Mouse (Mus musculus) thymus, adult 2 months (tissue): Measurements from ENCODE around the gene Cdh8. TPM values are rescaled to one million over a fixed set of nuclear protein-coding genes. Genes with fewer than 3 reads are reported as not detected.

Experiments
- DNase-seq: peaks from one replicate; pipeline ENCODE4 v3.0.0; 2021
- H3K27ac ChIP-seq: fragments of 200-500 bp; 2 replicates; pipeline ENCODE4 v1.5.1; 2012; ENCODE audit warnings: low read length, control low read depth; ENCODE audit not compliant: control insufficient read depth, insufficient read depth
- H3K27me3 ChIP-seq: fragments of 200-500 bp; 2 replicates; pipeline ENCODE4 v1.6.1; 2012; ENCODE audit warnings: mild to moderate bottlenecking, low read length, moderate library complexity, mixed read lengths; ENCODE audit not compliant: control insufficient read depth, insufficient read depth
- H3K36me3 ChIP-seq: fragments of 200-500 bp; 2 replicates; pipeline ENCODE4 v1.6.1; 2012; ENCODE audit warnings: mild to moderate bottlenecking, low read length, moderate library complexity; ENCODE audit not compliant: control insufficient read depth, insufficient read depth
- H3K4me1 ChIP-seq: fragments of 200-500 bp; replicated peaks from 2 replicates; pipeline ENCODE4 v1.6.1; 2012; ENCODE audit warnings: low read length; ENCODE audit not compliant: control insufficient read depth, insufficient read depth
- H3K4me3 ChIP-seq: fragments of 200-500 bp; 2 replicates; pipeline ENCODE4 v1.5.1; 2012; ENCODE audit warnings: mild to moderate bottlenecking, low read length, control low read depth, moderate library complexity; ENCODE audit not compliant: control insufficient read depth, insufficient read depth
- CTCF ChIP-seq: fragments of 200-500 bp; IDR thresholded peaks from 2 replicates; pipeline ENCODE4 v1.5.1; 2012; ENCODE audit warnings: mild to moderate bottlenecking, control low read depth, low read length, moderate library complexity, borderline replicate concordance; ENCODE audit not compliant: control insufficient read depth, poor library complexity, insufficient read depth; ENCODE audit errors: extremely low read depth
- POLR2A ChIP-seq: fragments of 200-500 bp; IDR thresholded peaks from 2 replicates; pipeline ENCODE4 v1.6.1; 2012; ENCODE audit warnings: mild to moderate bottlenecking, low read length, control low read depth, moderate library complexity; ENCODE audit not compliant: control insufficient read depth, poor library complexity, insufficient read depth; ENCODE audit errors: extremely low read depth
- WGBS: fragments of 180-500 bp; shearing (Covaris S2); methylation state at CpG from one replicate; pipeline ENCODE4 v1.1.7; 2018; 5-methylcytosine and 5-hydroxymethylcytosine counted together
- polyA plus RNA-seq: library from polyadenylated mRNA; depleted of rRNA; stranded (reverse); fragments of >200 nt; gene quantifications from 2 replicates; pipeline ENCODE4 v1.2.3, GENCODE M21; 2012; rRNA removed

The Cdh8 gene
- polyA plus RNA-seq, result 0.22 and 0.23 TPM in 2 replicates

DNA sequence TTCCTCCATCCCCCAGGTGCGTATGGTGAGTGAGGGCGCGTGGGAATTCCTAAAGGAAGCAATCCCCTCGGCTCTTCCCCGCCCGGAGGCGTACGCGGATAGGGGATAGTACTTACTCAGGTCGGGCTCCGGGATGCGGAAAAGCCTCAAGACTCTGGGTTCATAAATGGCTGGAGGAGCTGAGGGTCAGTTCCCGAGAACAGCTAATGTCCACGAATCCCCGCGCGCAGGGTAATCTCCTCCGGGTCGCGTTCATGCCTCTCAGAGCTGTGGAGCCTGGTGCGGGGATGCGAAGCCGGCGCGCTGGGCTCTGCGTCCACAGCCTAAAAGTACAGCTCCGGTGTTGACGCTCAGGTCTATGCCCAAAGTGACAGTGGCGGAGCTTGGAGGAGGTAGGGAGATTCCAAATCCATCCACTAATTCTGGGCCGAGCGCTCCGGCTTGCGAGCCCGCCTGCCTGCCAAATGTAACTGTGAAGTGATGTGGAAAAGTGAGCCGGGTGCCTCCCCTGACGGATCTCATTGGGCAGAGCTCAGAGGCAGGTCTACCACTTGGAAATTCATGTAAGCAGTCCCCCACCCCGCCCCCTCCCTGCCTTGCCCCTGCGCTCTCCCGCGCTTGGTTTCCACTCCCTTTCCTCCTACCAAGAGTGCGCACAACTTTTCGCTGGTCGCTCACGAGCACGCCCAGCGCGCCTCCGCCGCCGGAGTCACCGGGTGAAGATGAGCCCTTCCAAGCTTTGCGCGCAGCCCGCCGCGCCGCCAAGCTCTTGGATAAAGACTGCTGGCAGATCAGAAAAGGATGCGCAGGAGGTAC, at the start of gene Cdh8:
TSS of gene Cdh8 (minus strand) at position 506 of the 816 bp plus-strand sequence.
- no peak for TF ChIP-seq CTCF
- TF ChIP-seq POLR2A, result no peak
- Histone ChIP-seq H3K4me3 (no peak within 1 kb of the TSS), H3K27ac (no peak within 1 kb of the TSS), H3K36me3 (no peaks in the 10 kb centered on the region), H3K4me1 (no peaks in the 10 kb centered on the region), H3K27me3 (no peaks in the 10 kb centered on the region)
- WGBS, result 13% methylated on average over 58 of the region's 58 CpGs
- DNase-seq, result no peak

DNA sequence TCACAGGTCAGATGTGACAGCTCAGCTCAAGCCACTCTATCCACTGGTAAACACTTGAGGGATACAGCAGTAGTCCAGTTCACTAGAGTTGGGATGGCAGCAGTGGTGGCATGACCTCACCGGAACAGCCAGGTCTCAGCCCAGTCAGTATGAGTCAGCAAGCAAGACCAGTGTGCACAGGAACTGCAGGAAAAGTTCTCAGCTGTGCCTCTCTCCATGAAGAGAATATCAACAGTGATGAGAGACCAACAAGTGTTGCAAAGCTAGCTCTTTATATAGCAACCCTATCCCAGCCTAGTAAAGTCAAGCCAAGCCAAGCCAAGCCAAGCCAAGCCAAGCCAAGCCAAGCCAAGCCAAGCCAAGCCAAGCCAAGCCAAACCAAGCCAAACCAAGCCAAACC, 30.2 kb upstream of the Cdh8 start:
- H3K27me3 ChIP-seq, result no peaks in the 10 kb centered on the region
- no peaks in the 10 kb centered on the region for H3K4me1 ChIP-seq
- WGBS, result 84% methylated on average over 1 of the region's 1 CpGs
- H3K27ac ChIP-seq, result no peak overlapping the region
- no peak overlapping the region for H3K4me3 ChIP-seq
- DNase-seq, result no peak
- TF ChIP-seq CTCF (no peak), POLR2A (no peak)
- H3K36me3 ChIP-seq, result no peaks in the 10 kb centered on the region

DNA sequence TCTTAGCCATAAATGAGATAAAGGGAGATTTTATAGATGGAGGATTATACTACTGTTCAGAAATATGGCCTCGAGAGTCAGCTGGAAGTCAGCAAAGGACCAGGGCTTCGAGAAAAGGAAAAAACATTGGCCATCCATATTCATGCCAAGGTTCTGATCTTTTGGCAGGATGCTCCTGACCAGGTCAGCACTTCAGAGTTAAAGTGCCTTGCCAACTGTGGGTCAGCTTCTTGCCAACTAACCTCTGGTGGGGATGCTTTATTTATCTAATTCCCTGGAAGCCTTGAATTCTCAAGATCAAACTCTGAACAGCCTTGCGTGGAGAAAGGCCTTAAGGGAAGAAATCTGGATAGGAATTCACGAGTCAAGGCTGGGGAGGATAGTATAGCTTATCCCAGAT, 9.6 kb upstream of the Cdh8 start:
- Histone ChIP-seq H3K36me3 (no peaks in the 10 kb centered on the region), H3K4me3 (no peak overlapping the region), H3K4me1 (no peaks in the 10 kb centered on the region), H3K27me3 (no peaks in the 10 kb centered on the region), H3K27ac (no peak overlapping the region)
- TF ChIP-seq CTCF (no peak), POLR2A (no peak)
- DNase-seq, result no peak
- 79% methylated on average over 4 of the region's 4 CpGs for WGBS

DNA sequence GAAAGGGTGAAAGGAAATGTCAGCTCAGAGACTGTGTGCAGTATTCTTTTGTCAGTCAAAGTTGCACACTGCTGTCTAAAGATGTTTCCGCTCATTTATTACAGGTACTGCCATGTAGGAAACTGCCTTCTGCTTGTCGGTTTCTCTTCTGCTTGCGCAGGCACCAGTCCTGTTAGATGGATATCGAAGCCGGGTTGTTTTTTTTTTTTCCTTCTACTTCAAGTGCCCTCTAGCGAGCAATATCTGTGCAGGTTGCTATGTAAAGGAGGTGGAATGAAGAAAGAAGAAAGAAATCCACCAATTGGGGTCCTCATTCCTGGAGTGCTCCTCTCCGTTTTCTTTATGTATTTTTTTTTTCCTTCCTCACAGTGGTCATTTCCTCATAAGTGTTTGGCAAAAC, 5.2 kb upstream of the Cdh8 start:
- DNase-seq, result no peak
- Histone ChIP-seq H3K4me3 (no peak overlapping the region), H3K27ac (no peak overlapping the region), H3K27me3 (no peaks in the 10 kb centered on the region), H3K36me3 (no peaks in the 10 kb centered on the region), H3K4me1 (no peaks in the 10 kb centered on the region)
- TF ChIP-seq CTCF (no peak), POLR2A (no peak)
- 36% methylated on average over 7 of the region's 7 CpGs for WGBS

DNA sequence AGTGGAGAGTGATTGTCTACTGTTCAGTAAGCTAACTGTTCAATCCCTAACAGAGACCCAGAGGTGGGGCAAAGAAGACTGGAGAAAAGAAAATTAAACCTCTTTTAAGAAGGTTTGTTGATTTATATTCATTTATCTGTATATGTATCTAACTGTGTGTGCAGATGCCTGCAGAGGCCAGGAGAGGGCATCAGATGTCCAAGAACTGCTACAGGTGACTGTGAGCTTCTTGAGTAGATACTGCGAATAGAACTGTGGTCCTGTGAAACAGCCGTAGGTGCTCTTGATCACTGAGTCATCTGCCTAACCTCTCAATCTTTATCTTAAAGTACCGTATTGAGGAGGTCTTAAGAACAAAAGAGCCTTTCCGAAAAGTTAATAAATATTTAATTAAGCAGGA, 3.5 kb upstream of the Cdh8 start:
- TF ChIP-seq POLR2A, result no peak
- TF ChIP-seq CTCF, result no peak
- no peak for DNase-seq
- H3K4me1 ChIP-seq, result no peaks in the 10 kb centered on the region
- WGBS, result 90% methylated on average over 4 of the region's 4 CpGs
- no peaks in the 10 kb centered on the region for H3K27me3 ChIP-seq
- no peak overlapping the region for H3K27ac ChIP-seq
- no peak overlapping the region for H3K4me3 ChIP-seq
- H3K36me3 ChIP-seq, result no peaks in the 10 kb centered on the region

DNA sequence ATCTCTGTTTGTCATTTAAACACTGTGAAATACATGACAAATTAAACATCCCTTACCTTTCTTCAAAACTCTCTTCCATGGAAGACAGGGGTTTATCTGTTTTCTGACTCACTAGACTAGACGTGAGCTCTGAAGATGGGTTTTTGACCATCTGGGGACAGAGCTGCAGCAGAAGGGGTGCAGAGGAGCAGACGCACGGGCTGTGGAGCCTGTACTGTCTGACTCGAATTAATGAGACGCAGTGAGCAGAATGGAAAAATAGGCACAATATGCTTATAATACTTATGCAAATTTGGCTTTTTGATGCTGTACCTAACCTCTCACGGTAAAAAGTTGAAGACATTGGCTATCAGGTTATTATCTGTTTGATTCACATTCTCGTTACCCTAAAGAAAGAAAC, 1.2 kb upstream of the Cdh8 start:
- no peaks in the 10 kb centered on the region for H3K36me3 ChIP-seq
- 53% methylated on average over 7 of the region's 7 CpGs for WGBS
- H3K27me3 ChIP-seq, result no peaks in the 10 kb centered on the region
- no peaks in the 10 kb centered on the region for H3K4me1 ChIP-seq
- no peak overlapping the region for H3K27ac ChIP-seq
- H3K4me3 ChIP-seq, result no peak overlapping the region
- TF ChIP-seq POLR2A (no peak), CTCF (no peak)
- DNase-seq, result no peak

DNA sequence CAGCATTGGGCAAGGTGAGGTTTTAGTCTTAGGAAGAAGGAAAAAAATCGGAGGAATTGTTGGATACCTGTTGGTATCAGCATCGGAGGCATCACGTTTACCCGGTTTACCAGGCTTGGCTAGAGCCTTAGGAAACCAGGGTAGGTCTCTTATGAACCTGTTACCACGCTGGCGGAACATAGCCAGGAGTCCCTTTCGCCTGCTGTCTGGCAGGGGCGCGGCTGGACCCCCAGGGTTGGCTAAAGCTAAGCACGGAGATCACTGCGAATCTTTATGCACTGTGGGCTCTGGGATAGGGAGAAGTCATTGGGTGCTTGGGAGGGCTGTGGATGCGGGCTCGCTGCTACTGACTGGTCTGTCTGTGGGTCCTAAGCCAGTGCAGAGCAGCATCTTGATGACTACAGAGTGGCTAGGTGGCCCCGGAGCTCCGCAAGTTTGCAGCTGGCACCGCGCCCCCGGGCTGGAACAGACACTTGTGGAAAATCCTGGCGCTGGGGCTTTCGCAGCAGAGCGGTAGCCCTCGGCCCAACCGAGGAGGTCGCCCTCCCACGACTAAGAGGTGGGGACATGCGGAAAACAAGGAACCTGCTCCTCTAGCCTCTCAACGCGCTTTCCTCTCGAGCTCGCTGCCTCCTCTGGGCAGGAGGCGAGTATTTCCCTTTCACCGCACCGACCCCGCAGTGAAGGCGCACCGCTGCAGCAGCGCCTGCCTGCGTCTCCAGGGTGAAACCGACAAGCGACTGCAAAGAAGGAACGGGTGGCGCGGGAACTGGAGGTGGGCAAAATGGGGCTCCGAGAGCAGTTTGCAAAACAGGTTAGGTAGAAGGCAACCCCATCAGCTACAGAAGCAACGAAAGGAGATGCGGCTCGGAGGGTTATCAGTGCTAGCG, 950 bp downstream of the Cdh8 start:
- no peak for DNase-seq
- TF ChIP-seq CTCF (no peak), POLR2A (no peak)
- H3K27me3 ChIP-seq, result no peaks in the 10 kb centered on the region
- no peaks in the 10 kb centered on the region for H3K36me3 ChIP-seq
- 10% methylated on average over 48 of the region's 48 CpGs for WGBS
- H3K4me1 ChIP-seq, result no peaks in the 10 kb centered on the region
- H3K27ac ChIP-seq, result no peak overlapping the region
- no peak overlapping the region for H3K4me3 ChIP-seq
